Mouse (Mus musculus) heart, postnatal 0 days (tissue): ENCODE results near the gene Bcap31. TPM values are rescaled to one million over a fixed set of nuclear protein-coding genes. Genes with fewer than 3 reads are reported as not detected.

ENCODE experiments used
- ATAC-seq: fragments of 200-750 bp; cut with Nextera tagmentation; 2 replicates; pipeline ENCODE4 v1.8.0; 2017; ENCODE audit warnings: low read depth, moderate number of reproducible peaks, moderate library complexity; ENCODE audit not compliant: insufficient read depth
- DNase-seq: peaks from one replicate; pipeline ENCODE4 v3.0.0-alpha.2; 2016; ENCODE audit warnings: low spot score
- H3K27ac ChIP-seq: fragments of 300-500 bp; sonication (generic); 2 replicates; pipeline ENCODE4 v1.5.1; 2014; ENCODE audit warnings: low read depth, mild to moderate bottlenecking
- H3K27me3 ChIP-seq: fragments of 300-500 bp; sonication (generic); 2 replicates; pipeline ENCODE4 v1.6.1; 2014; ENCODE audit warnings: low read length, mixed read lengths; ENCODE audit not compliant: control insufficient read depth, insufficient read depth
- H3K36me3 ChIP-seq: fragments of 300-500 bp; sonication (generic); replicated peaks from 2 replicates; pipeline ENCODE4 v1.6.1; 2014; ENCODE audit warnings: low read length, mixed read lengths; ENCODE audit not compliant: control insufficient read depth, insufficient read depth
- H3K4me1 ChIP-seq: fragments of 300-500 bp; sonication (generic); 2 replicates; pipeline ENCODE4 v1.6.1; 2014; ENCODE audit warnings: antibody characterized with exemption; ENCODE audit not compliant: control insufficient read depth, insufficient read depth
- H3K4me2 ChIP-seq: fragments of 300-500 bp; sonication (generic); 2 replicates; pipeline ENCODE4 v1.6.1; 2014; ENCODE audit warnings: low read depth, mild to moderate bottlenecking, low read length, moderate library complexity
- H3K4me3 ChIP-seq: fragments of 300-500 bp; sonication (generic); 2 replicates; pipeline ENCODE4 v1.5.1; 2014; ENCODE audit warnings: low read depth, low read length
- H3K9ac ChIP-seq: fragments of 300-500 bp; sonication (generic); replicated peaks from 2 replicates; pipeline ENCODE4 v1.6.1; 2014; ENCODE audit warnings: low read depth, low read length, mixed read lengths
- H3K9me3 ChIP-seq: fragments of 300-500 bp; sonication (generic); replicated peaks from 2 replicates; pipeline ENCODE4 v1.6.1; 2016; ENCODE audit warnings: low read length; ENCODE audit not compliant: control insufficient read depth
- CTCF ChIP-seq: IDR thresholded peaks from 2 replicates; pipeline ENCODE4 v1.5.1; 2016; ENCODE audit warnings: antibody characterized with exemption, control low read depth, low read depth
- EP300 ChIP-seq: IDR thresholded peaks from 2 replicates; pipeline ENCODE4 v1.6.1; 2016; ENCODE audit warnings: antibody characterized with exemption, low read depth
- WGBS: fragments of 180-500 bp; shearing (Covaris S2); extraction: QIAGEN DNeasy Blood & Tissue Kit; methylation state at CpG from one replicate; pipeline ENCODE4 v1.1.7; 2014; 5-methylcytosine and 5-hydroxymethylcytosine counted together
- polyA plus RNA-seq: library from polyadenylated mRNA; unstranded; fragments of >200 nt; fragmentation: Nextera tagmentation; extraction: Ambion mirVana; gene quantifications from 2 replicates; pipeline ENCODE4 v1.2.1, GENCODE M21; 2015
- total RNA-seq: library from RNA; depleted of rRNA; stranded (reverse); fragments of >200 nt; gene quantifications from 2 replicates; pipeline ENCODE4 v1.2.3, GENCODE M21; 2014; ENCODE audit warnings: low replicate concordance; rRNA removed

The Bcap31 gene
- 65.5 and 65.7 TPM in 2 replicates for total RNA-seq
- 148 and 159 TPM in 2 replicates for polyA plus RNA-seq

DNA sequence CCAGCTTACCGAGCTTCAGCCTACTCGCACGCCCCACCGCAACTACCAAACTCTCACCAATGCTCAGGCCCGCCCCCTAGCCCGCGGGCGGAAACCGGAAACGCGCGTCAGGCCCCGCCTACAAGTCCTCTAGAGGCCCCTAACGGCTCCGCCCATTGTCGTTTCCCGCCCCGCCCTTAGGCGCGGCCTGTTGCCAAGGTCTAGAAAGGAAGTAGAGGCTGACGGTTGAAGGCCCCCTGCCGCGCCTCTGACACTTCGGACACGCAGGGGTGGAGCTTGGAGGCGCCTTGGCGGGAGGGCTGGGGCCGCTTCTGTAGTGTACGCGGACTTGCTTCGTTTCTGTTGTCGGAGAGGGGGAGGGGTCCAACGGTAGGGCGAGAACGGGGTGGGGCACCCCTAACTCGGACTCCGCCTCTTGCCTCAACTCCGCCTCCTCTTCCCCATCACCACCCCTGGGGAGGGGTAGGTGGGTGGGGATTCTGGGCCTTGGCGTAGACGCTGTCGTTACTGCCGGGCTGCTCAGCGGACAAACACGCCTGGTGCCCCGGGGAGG, at the start of gene Bcap31, which contains the start of gene Abcd1:
TSS of gene Bcap31 (minus strand) at position 67 of the 553 bp plus-strand sequence.
TSS of gene Abcd1 (plus strand) at position 489 of the 553 bp plus-strand sequence.
- TF ChIP-seq EP300 (peak; percentile 90), CTCF (no peak)
- peak within 1 kb of the TSS; percentile 86 for H3K27ac ChIP-seq
- 0 out of 2 replicates have a peak, but pooled peaks cover under 1% of the 10 kb centered on the region for H3K36me3 ChIP-seq
- peak within 1 kb of the TSS; percentile 64 for H3K4me3 ChIP-seq
- WGBS: 14% methylated on average over 37 of the region's 45 CpGs
- peak within 1 kb of the TSS; percentile 71 for H3K4me2 ChIP-seq
- DNase-seq (peak; percentile 87), ATAC-seq (peak; percentile 91)
- H3K27me3 ChIP-seq: no peaks in the 10 kb centered on the region
- no peaks in the 10 kb centered on the region for H3K9me3 ChIP-seq
- peaks cover 11% of the 10 kb centered on the region; the same call in 1 of the 2 replicates for H3K4me1 ChIP-seq
- H3K9ac ChIP-seq: peak within 1 kb of the TSS; percentile 69

- H3K27ac ChIP-seq: peak overlapping the region; percentile 30; the same call in 1 of the 2 replicates
- no peak overlapping the region for H3K4me2 ChIP-seq
- no peak for TF ChIP-seq EP300
- no peak for TF ChIP-seq CTCF
- H3K4me3 ChIP-seq: no peak overlapping the region
- H3K9ac ChIP-seq: no peak overlapping the region
- no peaks in the 10 kb centered on the region for H3K36me3 ChIP-seq
- H3K27me3 ChIP-seq: no peaks in the 10 kb centered on the region
- H3K9me3 ChIP-seq: no peaks in the 10 kb centered on the region
- no peaks in the 10 kb centered on the region for H3K4me1 ChIP-seq
- ATAC-seq (peak; percentile 70; the same call in 1 of the 2 replicates), DNase-seq (peak; percentile 61)
- 32% methylated on average over 1 of the region's 1 CpGs for WGBS
These were observed 49.3 kb upstream of the Bcap31 start for GRCm38 (mm10) chrX:73765311-73765710.

DNA sequence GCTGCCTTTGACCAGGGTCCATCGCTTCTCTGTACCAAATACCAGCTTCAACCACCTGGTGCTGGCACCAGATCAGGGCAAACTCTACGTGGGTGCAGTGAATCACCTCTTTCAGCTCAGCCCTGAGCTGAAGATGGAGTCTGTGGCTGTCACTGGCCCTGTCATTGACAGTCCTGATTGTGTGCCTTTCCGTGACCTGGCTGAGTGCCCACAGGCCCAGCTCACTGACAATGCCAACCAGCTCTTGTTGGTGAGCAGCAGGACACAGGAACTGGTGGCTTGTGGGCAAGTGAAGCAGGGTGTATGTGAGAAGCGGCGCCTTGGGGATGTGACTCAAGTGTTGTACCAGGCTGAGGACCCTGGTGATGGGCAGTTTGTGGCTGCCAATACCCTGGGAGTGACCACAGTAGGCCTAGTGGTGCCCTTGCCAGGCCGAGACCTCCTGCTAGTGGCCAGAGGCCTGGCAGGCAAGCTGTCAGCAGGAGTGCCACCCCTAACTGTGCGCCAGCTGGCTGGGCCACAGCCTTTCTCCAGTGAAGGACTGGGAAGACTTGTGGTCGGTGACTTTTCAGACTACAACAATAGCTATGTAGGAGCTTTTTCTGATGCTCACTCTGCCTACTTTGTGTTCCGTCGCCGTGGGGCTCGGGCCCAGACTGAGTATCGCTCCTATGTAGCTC, 42.8 kb upstream of the Bcap31 start:
- DNase-seq: no peak
- Histone ChIP-seq H3K27me3 (no peaks in the 10 kb centered on the region), H3K9ac (no peak overlapping the region), H3K4me3 (no peak overlapping the region), H3K4me1 (no peaks in the 10 kb centered on the region), H3K36me3 (no peaks in the 10 kb centered on the region), H3K4me2 (no peak overlapping the region), H3K27ac (no peak overlapping the region), H3K9me3 (no peaks in the 10 kb centered on the region)
- no peak for TF ChIP-seq CTCF
- TF ChIP-seq EP300: no peak
- ATAC-seq: no peak
- 74% methylated on average over 12 of the region's 13 CpGs for WGBS

- 71% methylated on average over 5 of the region's 5 CpGs for WGBS
- no peaks in the 10 kb centered on the region for H3K36me3 ChIP-seq
- H3K27me3 ChIP-seq: no peaks in the 10 kb centered on the region
- no peak within 1 kb of the TSS for H3K4me3 ChIP-seq
- ATAC-seq: no peak
- H3K9ac ChIP-seq: no peak within 1 kb of the TSS
- H3K4me1 ChIP-seq: no peaks in the 10 kb centered on the region
- DNase-seq: no peak
- no peaks in the 10 kb centered on the region for H3K9me3 ChIP-seq
- TF ChIP-seq CTCF (no peak), EP300 (no peak)
- H3K27ac ChIP-seq: no peak within 1 kb of the TSS
- H3K4me2 ChIP-seq: no peak within 1 kb of the TSS
These were observed 40.6 kb upstream of the Bcap31 start, which contains the start of gene Plxnb3 for GRCm38 (mm10) chrX:73756334-73757140. TSS of gene Plxnb3 (plus strand) at chrX:73757090.

DNA sequence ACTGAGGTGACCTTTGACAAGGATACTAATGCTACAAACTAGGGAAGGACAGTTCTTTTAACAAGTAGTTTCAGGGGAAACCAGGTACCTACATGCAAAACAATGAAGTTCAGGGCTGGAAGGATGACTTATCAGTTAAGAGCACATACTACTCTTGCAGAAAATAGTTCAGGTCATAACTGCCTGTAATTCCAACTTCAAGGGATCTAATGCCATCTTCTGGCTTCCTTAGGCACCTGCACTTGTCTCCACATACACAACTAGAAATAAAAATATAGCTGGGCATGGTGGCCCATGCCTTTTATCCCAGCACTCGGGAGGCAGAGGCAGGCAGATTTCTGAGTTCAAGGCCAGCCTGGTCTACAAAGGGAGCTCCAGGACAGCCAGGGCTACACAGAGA, 33.0 kb upstream of the Bcap31 start:
- no peak overlapping the region for H3K27ac ChIP-seq
- no peaks in the 10 kb centered on the region for H3K36me3 ChIP-seq
- no peak for ATAC-seq
- no peaks in the 10 kb centered on the region for H3K27me3 ChIP-seq
- H3K4me2 ChIP-seq: no peak overlapping the region
- H3K9me3 ChIP-seq: no peaks in the 10 kb centered on the region
- H3K4me3 ChIP-seq: no peak overlapping the region
- H3K4me1 ChIP-seq: no peaks in the 10 kb centered on the region
- DNase-seq: no peak
- WGBS: 88% methylated on average over 1 of the region's 1 CpGs
- TF ChIP-seq EP300: no peak
- no peak for TF ChIP-seq CTCF
- no peak overlapping the region for H3K9ac ChIP-seq
